Mouse (Mus musculus) forebrain, embryonic 10.5 days (tissue): ENCODE data around the gene Hinfp. TPM values are rescaled to one million over a fixed set of nuclear protein-coding genes. Genes with fewer than 3 reads are reported as not detected.

ENCODE experiments used
- DNase-seq: peaks from one replicate; pipeline ENCODE4 v3.0.0-alpha.2; 2017; ENCODE audit warnings: low spot score; ENCODE audit errors: extremely low spot score
- H3K27ac ChIP-seq: fragments of 300-500 bp; sonication (generic); 2 replicates; pipeline ENCODE4 v1.5.1; 2016; ENCODE audit warnings: mild to moderate bottlenecking
- H3K27me3 ChIP-seq: fragments of 300-500 bp; sonication (generic); 2 replicates; pipeline ENCODE4 v1.6.1; 2016; ENCODE audit warnings: mild to moderate bottlenecking; ENCODE audit not compliant: poor library complexity, severe bottlenecking
- H3K36me3 ChIP-seq: fragments of 300-500 bp; sonication (generic); replicated peaks from 2 replicates; pipeline ENCODE4 v1.6.1; 2016; ENCODE audit warnings: mild to moderate bottlenecking, moderate library complexity
- H3K4me1 ChIP-seq: fragments of 300-500 bp; sonication (generic); 2 replicates; pipeline ENCODE4 v1.6.1; 2016
- H3K4me3 ChIP-seq: fragments of 300-500 bp; sonication (generic); 2 replicates; pipeline ENCODE4 v1.5.1; 2016; ENCODE audit warnings: mild to moderate bottlenecking, moderate library complexity
- H3K9me3 ChIP-seq: fragments of 300-500 bp; sonication (generic); 2 replicates; pipeline ENCODE4 v1.6.1; 2016; ENCODE audit warnings: mild to moderate bottlenecking, moderate library complexity
- WGBS: fragments of 180-500 bp; shearing (Covaris S2); methylation state at CpG from one replicate; pipeline ENCODE4 v1.1.7; 2016; 5-methylcytosine and 5-hydroxymethylcytosine counted together
- polyA plus RNA-seq: library from polyadenylated mRNA; unstranded; fragments of >200 nt; fragmentation: Nextera tagmentation; extraction: Ambion mirVana; gene quantifications from 2 replicates; pipeline ENCODE4 v1.2.1, GENCODE M21; 2016

Gene Hinfp
- 32.8 and 33.0 TPM in 2 replicates for polyA plus RNA-seq

DNA sequence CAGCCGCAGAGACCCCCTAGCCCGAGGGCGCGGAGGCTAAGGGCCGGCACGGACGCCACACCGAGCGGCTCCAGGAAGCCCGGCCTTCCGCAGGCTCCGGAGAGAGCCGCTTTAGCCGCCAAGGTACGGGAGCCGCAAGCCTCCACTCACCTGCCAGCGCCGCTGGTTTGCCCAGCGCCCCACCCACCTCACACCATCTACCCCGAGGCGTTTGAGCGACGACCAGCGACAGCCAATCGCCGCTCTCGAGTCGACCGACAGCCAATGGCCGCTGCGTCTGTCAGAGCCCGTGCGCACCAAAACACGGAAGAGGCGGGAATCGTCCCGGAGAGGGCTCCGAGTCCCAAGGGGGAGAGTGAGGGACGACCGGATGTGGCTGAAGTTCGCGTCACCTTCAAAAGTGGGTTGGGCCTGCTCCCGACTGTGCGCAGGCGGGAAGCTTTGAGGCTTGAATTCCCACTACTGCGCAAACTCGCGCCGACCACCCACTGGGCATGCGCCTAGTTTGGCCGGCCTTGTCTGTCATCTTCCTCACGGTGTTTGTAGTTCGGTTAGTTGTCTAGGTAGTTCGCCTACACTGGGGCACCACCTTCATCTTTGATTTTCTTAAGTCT, at the start of gene Hinfp:
Gene Hinfp, minus strand, starts transcription at position 206 of the 614 bp plus-strand sequence.
- Histone ChIP-seq H3K4me3 (peak within 1 kb of the TSS; percentile 87), H3K9me3 (no peaks in the 10 kb centered on the region)
- under 1% methylated on average over 54 of the region's 54 CpGs for WGBS

DNA sequence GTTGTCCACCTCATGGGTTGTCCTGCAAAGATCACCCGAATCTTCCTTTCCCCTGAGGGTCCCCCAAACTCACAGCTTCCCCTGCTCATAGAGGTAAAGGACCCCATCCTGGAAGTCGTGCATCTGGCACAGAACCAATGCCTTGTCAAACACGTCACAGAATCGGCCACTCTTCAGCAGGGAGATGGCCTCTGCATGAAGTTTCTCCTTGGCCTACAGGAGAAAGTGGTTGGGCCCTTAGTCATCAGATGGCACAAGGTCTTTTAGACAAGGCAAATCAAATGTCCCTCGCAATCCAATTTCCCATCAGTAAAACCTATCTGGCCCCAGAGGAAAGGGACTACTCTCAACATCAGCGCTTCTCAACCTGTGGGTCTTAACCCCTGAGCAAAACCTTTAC, 47.7 kb upstream of the Hinfp start:
- Histone ChIP-seq H3K36me3 (peaks cover 100% of the 10 kb centered on the region), H3K9me3 (no peaks in the 10 kb centered on the region), H3K27me3 (no peaks in the 10 kb centered on the region), H3K4me1 (no peaks in the 10 kb centered on the region), H3K27ac (no peak overlapping the region), H3K4me3 (no peak overlapping the region)
- 94% methylated on average over 6 of the region's 6 CpGs for WGBS
- no peak for DNase-seq

More for the DNA sequence above, at the start of gene Hinfp:
- peak; percentile 99 for DNase-seq
- peak within 1 kb of the TSS; percentile 91 for H3K27ac ChIP-seq
- peaks cover 29% of the 10 kb centered on the region for H3K4me1 ChIP-seq
- peaks cover 23% of the 10 kb centered on the region for H3K36me3 ChIP-seq
- peaks cover 5% of the 10 kb centered on the region; the same call in 1 of the 2 replicates for H3K27me3 ChIP-seq

DNA sequence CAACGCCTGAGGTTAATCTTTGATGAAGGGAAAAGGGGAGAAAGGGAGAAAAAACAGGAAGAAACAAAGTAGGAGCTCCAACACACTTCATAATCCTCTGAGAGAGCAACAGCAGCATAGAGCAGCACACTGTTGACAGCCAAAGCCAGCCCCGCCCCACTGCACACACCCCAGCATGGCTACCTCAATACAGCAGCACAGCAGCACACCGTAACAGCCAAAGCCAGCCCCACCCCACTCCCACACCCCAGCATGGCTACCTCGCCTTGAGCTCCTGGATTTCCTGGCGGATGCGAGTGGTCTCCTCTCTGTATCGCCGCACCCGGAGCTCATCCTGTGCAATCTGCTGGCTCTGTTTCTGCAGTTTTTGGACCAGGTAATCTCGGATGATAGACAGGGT, 46.9 kb upstream of the Hinfp start:
- Histone ChIP-seq H3K27me3 (no peaks in the 10 kb centered on the region), H3K27ac (no peak overlapping the region), H3K9me3 (no peaks in the 10 kb centered on the region), H3K4me1 (no peaks in the 10 kb centered on the region), H3K36me3 (peaks cover 100% of the 10 kb centered on the region), H3K4me3 (no peak overlapping the region)
- DNase-seq: no peak
- 92% methylated on average over 10 of the region's 10 CpGs for WGBS

DNA sequence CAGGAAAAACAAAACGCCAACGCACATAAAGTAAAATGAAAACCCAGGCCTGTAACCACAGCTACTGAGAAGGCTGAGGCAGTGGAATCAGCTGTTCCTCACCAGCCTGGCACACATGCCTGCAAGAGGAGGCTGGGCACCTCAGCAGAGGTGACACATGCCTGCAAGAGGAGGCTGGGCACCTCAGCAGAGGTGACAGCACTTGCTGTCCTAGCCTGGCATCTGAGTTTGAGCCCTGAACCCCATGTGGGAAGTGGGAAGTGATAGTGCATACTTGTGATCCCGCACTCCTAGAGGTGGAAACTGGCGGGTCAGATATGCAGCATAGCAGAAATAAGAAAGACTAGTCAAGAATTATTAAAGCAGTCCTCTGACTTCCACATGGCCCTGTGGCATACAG, 45.9 kb upstream of the Hinfp start:
- WGBS: 93% methylated on average over 4 of the region's 4 CpGs

DNA sequence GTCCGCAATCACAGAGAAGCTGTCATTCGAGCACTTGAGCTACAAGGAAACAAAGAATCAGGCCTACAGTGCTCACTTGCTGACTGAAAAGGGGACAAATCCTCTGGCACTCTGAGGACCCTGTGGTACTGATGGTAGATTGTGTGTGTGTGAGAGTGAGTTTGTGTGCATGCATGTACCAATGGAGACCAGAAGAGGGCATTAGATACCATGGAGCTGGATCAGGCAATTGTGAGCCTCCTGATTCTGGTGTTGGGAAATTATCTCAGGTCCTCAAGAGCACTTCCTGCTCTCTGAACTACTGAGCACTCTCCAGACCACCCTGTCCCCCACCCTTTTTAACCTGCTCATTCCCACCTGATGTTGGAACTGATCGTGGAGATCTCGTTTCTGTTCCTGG, 43.1 kb upstream of the Hinfp start:
- no peak overlapping the region for H3K27ac ChIP-seq
- no peak for DNase-seq
- H3K36me3 ChIP-seq: peaks cover 81% of the 10 kb centered on the region
- no peak overlapping the region for H3K4me3 ChIP-seq
- no peaks in the 10 kb centered on the region for H3K9me3 ChIP-seq
- WGBS: 95% methylated on average over 4 of the region's 4 CpGs
- no peaks in the 10 kb centered on the region for H3K27me3 ChIP-seq
- H3K4me1 ChIP-seq: peaks cover 9% of the 10 kb centered on the region

More for the DNA sequence above, 45.9 kb upstream of the Hinfp start:
- peaks cover 100% of the 10 kb centered on the region for H3K36me3 ChIP-seq
- no peaks in the 10 kb centered on the region for H3K27me3 ChIP-seq
- H3K27ac ChIP-seq: no peak overlapping the region
- no peaks in the 10 kb centered on the region for H3K4me1 ChIP-seq
- H3K4me3 ChIP-seq: no peak overlapping the region
- H3K9me3 ChIP-seq: no peaks in the 10 kb centered on the region
- DNase-seq: no peak

DNA sequence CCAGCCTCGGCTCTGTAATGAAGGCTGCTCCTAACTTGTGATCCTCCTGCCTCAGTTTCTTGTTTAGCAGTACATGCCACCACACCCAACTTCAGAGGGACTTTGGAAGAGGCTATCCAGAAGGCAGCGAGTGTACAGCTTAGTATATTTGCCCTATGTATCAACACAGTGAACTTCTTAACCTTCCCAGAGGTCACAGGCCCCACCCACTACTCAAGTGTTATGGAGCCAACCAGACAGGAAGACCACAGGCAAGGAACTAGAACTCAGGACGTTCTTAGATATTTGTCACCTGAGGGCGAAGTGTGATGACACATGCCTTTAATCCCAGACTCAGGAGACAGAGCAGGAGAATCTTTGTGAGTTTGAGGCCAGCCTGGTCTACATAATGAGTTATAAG, 42.1 kb upstream of the Hinfp start:
- Histone ChIP-seq H3K27me3 (no peaks in the 10 kb centered on the region), H3K36me3 (peaks cover 72% of the 10 kb centered on the region), H3K9me3 (no peaks in the 10 kb centered on the region), H3K27ac (no peak overlapping the region), H3K4me3 (no peak overlapping the region), H3K4me1 (peaks cover 18% of the 10 kb centered on the region)
- DNase-seq: no peak
- 89% methylated on average over 4 of the region's 4 CpGs for WGBS

DNA sequence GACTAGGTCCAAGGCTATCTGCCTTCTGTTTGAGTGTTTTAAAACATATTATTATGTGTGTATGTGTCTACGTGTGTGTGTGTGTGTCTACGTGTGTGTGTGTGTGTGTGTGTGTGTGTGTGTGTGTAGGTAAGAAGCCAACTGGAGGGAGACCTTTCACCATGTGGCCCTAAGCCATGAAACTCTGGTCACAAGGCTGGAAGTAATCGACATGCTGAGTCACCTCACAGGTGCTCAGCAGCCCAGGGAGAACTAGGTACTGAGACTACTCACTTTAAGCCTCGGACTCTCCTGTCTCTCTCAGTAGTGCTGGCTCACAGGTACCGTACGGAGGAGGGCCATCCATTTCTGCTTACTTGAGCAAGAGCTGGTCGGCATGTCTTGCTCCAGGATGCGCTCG, 41.7 kb upstream of the Hinfp start:
- no peak overlapping the region for H3K4me3 ChIP-seq
- no peak for DNase-seq
- no peaks in the 10 kb centered on the region for H3K9me3 ChIP-seq
- H3K36me3 ChIP-seq: peaks cover 68% of the 10 kb centered on the region
- peaks cover 22% of the 10 kb centered on the region for H3K4me1 ChIP-seq
- 89% methylated on average over 9 of the region's 9 CpGs for WGBS
- H3K27ac ChIP-seq: no peak overlapping the region
- no peaks in the 10 kb centered on the region for H3K27me3 ChIP-seq

DNA sequence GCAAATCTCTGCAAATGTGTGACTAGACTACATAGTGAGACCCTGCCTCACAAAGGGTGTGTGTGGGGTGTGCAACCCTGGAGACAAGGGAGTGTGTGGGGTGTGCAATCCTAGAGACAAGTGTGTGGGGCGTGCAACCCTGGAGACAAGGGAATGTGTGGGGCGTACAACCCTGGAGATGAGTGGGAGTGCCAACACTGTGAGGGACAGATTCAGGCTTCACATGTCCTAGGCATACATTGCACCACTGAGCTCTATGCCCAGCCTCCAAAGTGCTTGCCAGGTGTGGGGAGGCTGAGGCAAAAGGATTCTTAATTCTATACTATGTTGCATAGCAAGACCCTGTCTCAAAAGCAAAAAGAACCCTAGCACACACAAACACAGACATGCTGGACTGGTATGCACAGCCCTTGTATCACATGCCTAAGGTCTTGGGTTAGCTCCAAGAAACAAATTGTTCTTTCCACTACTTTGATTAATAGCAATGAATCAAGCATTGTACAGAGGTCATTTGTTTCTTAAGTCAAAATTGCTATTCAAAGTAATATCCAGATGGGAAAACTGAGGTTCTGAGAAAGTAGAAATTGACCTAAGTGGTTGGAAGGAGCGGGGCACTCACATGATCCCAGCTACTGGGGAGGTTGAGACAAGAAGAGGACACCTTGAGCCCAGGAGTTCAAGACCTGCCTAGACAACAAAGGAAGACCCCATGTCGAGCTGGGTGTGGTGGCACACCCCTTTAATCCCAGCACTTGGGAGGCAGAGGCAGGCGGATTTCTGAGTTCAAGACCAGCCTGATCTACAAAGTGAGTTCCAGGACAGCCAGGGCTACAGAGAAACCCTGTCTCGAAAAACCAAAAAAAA, 40.3 kb upstream of the Hinfp start:
- H3K4me3 ChIP-seq: no peak overlapping the region
- H3K9me3 ChIP-seq: no peaks in the 10 kb centered on the region
- DNase-seq: no peak
- H3K4me1 ChIP-seq: peaks cover 29% of the 10 kb centered on the region
- no peaks in the 10 kb centered on the region for H3K27me3 ChIP-seq
- H3K27ac ChIP-seq: no peak overlapping the region
- WGBS: 92% methylated on average over 6 of the region's 6 CpGs
- peaks cover 67% of the 10 kb centered on the region for H3K36me3 ChIP-seq

DNA sequence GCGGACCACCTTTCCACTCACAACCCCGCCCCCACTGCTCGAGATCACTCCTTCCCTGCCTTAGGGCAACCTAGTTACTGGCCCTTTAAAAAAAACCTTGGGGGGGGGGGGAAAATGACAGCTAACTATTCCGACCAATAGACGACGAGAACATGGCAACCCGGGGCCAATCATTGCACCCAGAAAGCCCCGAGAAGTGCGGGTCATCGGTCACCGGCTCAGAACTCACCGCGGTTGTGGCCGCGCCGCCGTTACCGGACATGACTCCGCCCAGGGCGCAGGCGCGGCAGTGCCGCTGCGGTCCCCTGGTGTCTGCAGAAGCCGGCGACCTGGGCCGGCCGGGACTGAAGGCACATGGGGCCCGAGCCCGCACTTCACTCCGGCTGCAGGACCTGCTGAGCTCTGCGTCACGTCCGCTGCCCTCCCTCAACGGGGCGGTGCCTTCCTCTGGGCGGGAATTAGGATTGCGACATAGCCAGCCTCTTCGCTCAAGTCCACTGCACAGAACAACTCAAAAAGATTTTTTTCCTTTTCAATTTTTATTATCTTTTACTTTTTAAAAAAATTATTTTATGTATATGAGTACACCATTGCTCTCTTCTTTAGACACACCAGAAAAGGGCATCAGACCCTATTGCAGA, 38.4 kb upstream of the Hinfp start, which contains the start of gene Hmbs:
Gene Hmbs, minus strand, starts transcription at position 448 of the 641 bp plus-strand sequence.
- no peaks in the 10 kb centered on the region for H3K9me3 ChIP-seq
- DNase-seq: peak; percentile 94
- H3K36me3 ChIP-seq: peaks cover 66% of the 10 kb centered on the region

DNA sequence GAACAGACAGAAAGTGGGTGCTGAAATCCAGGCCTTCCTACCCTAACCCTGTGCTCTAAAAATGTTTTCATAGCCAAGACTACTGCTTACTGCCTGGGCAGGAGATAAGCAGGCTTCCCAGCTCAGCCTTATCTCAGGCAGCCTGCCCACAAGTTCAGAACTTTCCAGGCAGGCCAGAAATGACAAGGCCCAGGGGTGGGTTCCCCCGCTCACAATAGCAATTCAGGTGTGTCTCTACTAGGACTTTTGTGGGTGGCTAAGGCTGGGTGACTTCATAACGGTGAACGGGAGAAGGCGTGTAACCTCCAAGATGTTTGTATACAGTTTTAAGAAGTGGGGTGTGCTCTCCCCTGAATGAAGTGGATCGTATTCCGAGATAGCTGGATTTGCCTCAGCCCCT, 37.8 kb upstream of the Hinfp start:
- peak overlapping the region; percentile 97 for H3K27ac ChIP-seq
- no peaks in the 10 kb centered on the region for H3K9me3 ChIP-seq
- H3K36me3 ChIP-seq: peaks cover 66% of the 10 kb centered on the region
- WGBS: 14% methylated on average over 6 of the region's 6 CpGs
- H3K4me1 ChIP-seq: peaks cover 29% of the 10 kb centered on the region
- H3K27me3 ChIP-seq: no peaks in the 10 kb centered on the region
- H3K4me3 ChIP-seq: peak overlapping the region; percentile 88
- DNase-seq: no peak

More for the DNA sequence above, 38.4 kb upstream of the Hinfp start, which contains the start of gene Hmbs:
- Histone ChIP-seq H3K27me3 (no peaks in the 10 kb centered on the region), H3K27ac (peak within 1 kb of the TSS; percentile 97), H3K4me3 (peak within 1 kb of the TSS; percentile 88), H3K4me1 (peaks cover 29% of the 10 kb centered on the region)
- 0% methylated on average over 39 of the region's 39 CpGs for WGBS

DNA sequence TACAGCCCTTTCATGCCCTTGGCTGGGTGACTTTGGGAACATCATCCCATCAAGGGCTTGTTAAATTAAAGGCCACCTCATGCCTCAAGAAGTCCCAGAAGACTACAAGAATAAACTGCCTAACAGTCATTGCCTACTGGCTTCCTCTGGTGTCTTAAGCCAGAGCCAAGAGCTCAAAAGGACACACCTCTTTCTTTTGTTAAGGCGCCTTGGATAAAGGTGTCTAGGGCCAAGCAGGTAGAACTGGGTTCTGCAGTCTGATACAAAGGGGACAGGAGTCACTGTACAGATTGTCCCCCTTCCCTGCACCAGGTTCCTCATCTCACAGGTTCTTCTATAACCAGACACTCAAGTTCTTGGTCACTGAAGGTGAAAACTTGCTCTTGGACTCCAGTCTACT, 37.1 kb upstream of the Hinfp start:
- Histone ChIP-seq H3K4me3 (peak overlapping the region; percentile 88), H3K27me3 (no peaks in the 10 kb centered on the region), H3K9me3 (no peaks in the 10 kb centered on the region), H3K27ac (peak overlapping the region; percentile 97), H3K36me3 (peaks cover 66% of the 10 kb centered on the region), H3K4me1 (peaks cover 32% of the 10 kb centered on the region)
- no peak for DNase-seq
- WGBS: 96% methylated on average over 1 of the region's 1 CpGs

DNA sequence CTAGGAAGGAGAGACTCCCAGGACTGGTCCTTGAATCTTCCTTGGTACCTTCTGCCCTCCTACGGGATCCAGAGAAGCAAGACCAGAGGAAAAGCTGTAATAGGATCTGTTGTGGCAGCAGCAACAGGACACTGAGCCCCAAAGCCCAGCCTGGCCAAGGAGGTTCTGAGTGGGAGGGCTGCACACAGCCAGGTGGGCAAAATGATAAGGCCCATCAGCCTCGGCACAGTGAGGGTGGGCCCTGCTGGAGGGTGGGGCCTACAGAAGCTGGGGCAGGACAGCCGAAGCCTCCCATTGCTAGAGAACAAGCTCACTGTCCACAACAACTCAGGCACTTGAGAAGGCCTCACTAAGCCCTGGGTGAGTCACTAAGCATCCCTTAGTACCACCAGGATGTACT, 36.7 kb upstream of the Hinfp start:
- Histone ChIP-seq H3K4me1 (peaks cover 36% of the 10 kb centered on the region), H3K9me3 (no peaks in the 10 kb centered on the region), H3K27me3 (no peaks in the 10 kb centered on the region), H3K27ac (peak overlapping the region; percentile 97), H3K4me3 (peak overlapping the region; percentile 88), H3K36me3 (peaks cover 66% of the 10 kb centered on the region)
- no peak for DNase-seq
- WGBS: 81% methylated on average over 3 of the region's 3 CpGs
